Mouse (Mus musculus) stomach, embryonic 16.5 days (tissue): ENCODE results near the gene Cdh22. TPM values are rescaled to one million over a fixed set of nuclear protein-coding genes. Genes with fewer than 3 reads are reported as not detected.

ENCODE experiments used
- ATAC-seq: fragments of 200-750 bp; cut with Nextera tagmentation; 2 replicates; pipeline ENCODE4 v1.8.0; 2017; ENCODE audit warnings: moderate number of reproducible peaks, moderate TSS enrichment; ENCODE audit not compliant: insufficient read depth, low FRiP score
- H3K27ac ChIP-seq: fragments of 300-500 bp; sonication (generic); 2 replicates; pipeline ENCODE4 v1.5.1; 2014; ENCODE audit warnings: low read length
- H3K27me3 ChIP-seq: fragments of 300-500 bp; sonication (generic); 2 replicates; pipeline ENCODE4 v1.6.1; 2014; ENCODE audit warnings: low read length, control low read depth, mixed read lengths; ENCODE audit not compliant: control insufficient read depth, insufficient read depth
- H3K36me3 ChIP-seq: fragments of 300-500 bp; sonication (generic); 2 replicates; pipeline ENCODE4 v1.6.1; 2014; ENCODE audit warnings: low read length; ENCODE audit not compliant: control insufficient read depth, insufficient read depth
- H3K4me1 ChIP-seq: fragments of 300-500 bp; sonication (generic); 2 replicates; pipeline ENCODE4 v1.6.1; 2014; ENCODE audit warnings: low read length, control low read depth, mixed read lengths; ENCODE audit not compliant: control insufficient read depth, insufficient read depth
- H3K4me2 ChIP-seq: fragments of 300-500 bp; sonication (generic); 2 replicates; pipeline ENCODE4 v1.6.1; 2014; ENCODE audit warnings: low read depth, low read length, mixed read lengths
- H3K4me3 ChIP-seq: fragments of 300-500 bp; sonication (generic); replicated peaks from 2 replicates; pipeline ENCODE4 v1.5.1; 2014; ENCODE audit warnings: mild to moderate bottlenecking, low read length
- H3K9ac ChIP-seq: fragments of 300-500 bp; sonication (generic); 2 replicates; pipeline ENCODE4 v1.6.1; 2014; ENCODE audit warnings: low read length
- H3K9me3 ChIP-seq: fragments of 300-500 bp; sonication (generic); replicated peaks from 2 replicates; pipeline ENCODE4 v1.6.1; 2016; ENCODE audit warnings: low read length, control low read depth; ENCODE audit not compliant: control insufficient read depth
- WGBS: fragments of 180-500 bp; shearing (Covaris S2); extraction: QIAGEN DNeasy Blood & Tissue Kit; methylation state at CpG from one replicate; pipeline ENCODE4 v1.1.7; 2014; 5-methylcytosine and 5-hydroxymethylcytosine counted together
- polyA plus RNA-seq: library from polyadenylated mRNA; unstranded; fragments of >200 nt; fragmentation: Nextera tagmentation; extraction: Ambion mirVana; gene quantifications from 2 replicates; pipeline ENCODE4 v1.2.1, GENCODE M21; 2015

Gene Cdh22
- polyA plus RNA-seq, 1 experiment from 2014 or later, result 0.21 TPM

GRCm38 (mm10) chr2:165078605-165079004 lies 156.0 kb downstream of the Cdh22 start:
- no peak for ATAC-seq
- WGBS, result 18% methylated on average over 10 of the region's 10 CpGs
- H3K9me3 ChIP-seq, result no peaks in the 10 kb centered on the region
- H3K4me1 ChIP-seq, result no peaks in the 10 kb centered on the region
- H3K9ac ChIP-seq, result no peak overlapping the region
- no peak overlapping the region for H3K27ac ChIP-seq
- H3K36me3 ChIP-seq, result no peaks in the 10 kb centered on the region
- H3K4me3 ChIP-seq, result no peak overlapping the region
- H3K4me2 ChIP-seq, result no peak overlapping the region
- peaks cover 57% of the 10 kb centered on the region for H3K27me3 ChIP-seq

- no peaks in the 10 kb centered on the region for H3K4me1 ChIP-seq
- no peak overlapping the region for H3K4me2 ChIP-seq
- no peaks in the 10 kb centered on the region for H3K36me3 ChIP-seq
- H3K4me3 ChIP-seq, result no peak overlapping the region
- H3K27me3 ChIP-seq, result peaks cover 60% of the 10 kb centered on the region
- no peak overlapping the region for H3K9ac ChIP-seq
- 56% methylated on average over 8 of the region's 8 CpGs for WGBS
- no peak overlapping the region for H3K27ac ChIP-seq
- ATAC-seq, result no peak
- no peaks in the 10 kb centered on the region for H3K9me3 ChIP-seq
These were observed 156.6 kb downstream of the Cdh22 start for GRCm38 (mm10) chr2:165078045-165078444.

- Histone ChIP-seq H3K36me3 (no peaks in the 10 kb centered on the region), H3K4me3 (no peak overlapping the region), H3K4me2 (no peak overlapping the region), H3K9me3 (no peaks in the 10 kb centered on the region), H3K4me1 (no peaks in the 10 kb centered on the region), H3K27me3 (peaks cover 60% of the 10 kb centered on the region), H3K27ac (no peak overlapping the region), H3K9ac (no peak overlapping the region)
- ATAC-seq, result no peak
- 10% methylated on average over 9 of the region's 9 CpGs for WGBS
These were observed 157.6 kb downstream of the Cdh22 start for GRCm38 (mm10) chr2:165077055-165077454.

- Histone ChIP-seq H3K27ac (no peak overlapping the region), H3K4me2 (no peak overlapping the region), H3K9me3 (no peaks in the 10 kb centered on the region), H3K27me3 (peaks cover 56% of the 10 kb centered on the region), H3K4me3 (no peak overlapping the region), H3K9ac (no peak overlapping the region), H3K36me3 (no peaks in the 10 kb centered on the region), H3K4me1 (no peaks in the 10 kb centered on the region)
- 29% methylated on average over 2 of the region's 2 CpGs for WGBS
- ATAC-seq, result peak; percentile 39; the same call in 1 of the 2 replicates
These were observed 159.7 kb downstream of the Cdh22 start for GRCm38 (mm10) chr2:165074937-165075336.

GRCm38 (mm10) chr2:165074081-165074884 lies 160.4 kb downstream of the Cdh22 start:
- Histone ChIP-seq H3K27me3 (peaks cover 51% of the 10 kb centered on the region), H3K36me3 (no peaks in the 10 kb centered on the region), H3K27ac (no peak overlapping the region), H3K9ac (no peak overlapping the region), H3K4me2 (no peak overlapping the region), H3K4me3 (no peak overlapping the region), H3K4me1 (no peaks in the 10 kb centered on the region), H3K9me3 (no peaks in the 10 kb centered on the region)
- ATAC-seq, result 0 out of 2 replicates have a peak, but pooled peaks have one; percentile 30
- WGBS, result 38% methylated on average over 11 of the region's 11 CpGs

GRCm38 (mm10) chr2:165073381-165073781 lies 161.3 kb downstream of the Cdh22 start:
- no peak overlapping the region for H3K27ac ChIP-seq
- H3K9me3 ChIP-seq, result no peaks in the 10 kb centered on the region
- ATAC-seq, result no peak
- H3K36me3 ChIP-seq, result no peaks in the 10 kb centered on the region
- no peaks in the 10 kb centered on the region for H3K4me1 ChIP-seq
- H3K4me3 ChIP-seq, result no peak overlapping the region
- H3K27me3 ChIP-seq, result peaks cover 45% of the 10 kb centered on the region
- H3K4me2 ChIP-seq, result no peak overlapping the region
- WGBS, result 24% methylated on average over 9 of the region's 9 CpGs
- no peak overlapping the region for H3K9ac ChIP-seq

- no peak overlapping the region for H3K4me3 ChIP-seq
- H3K9me3 ChIP-seq, result no peaks in the 10 kb centered on the region
- no peak for ATAC-seq
- peaks cover 19% of the 10 kb centered on the region for H3K27me3 ChIP-seq
- no peak overlapping the region for H3K27ac ChIP-seq
- 16% methylated on average over 23 of the region's 23 CpGs for WGBS
- no peak overlapping the region for H3K9ac ChIP-seq
- peak overlapping the region; percentile 15; the same call in 1 of the 2 replicates for H3K4me2 ChIP-seq
- H3K4me1 ChIP-seq, result no peaks in the 10 kb centered on the region
- no peaks in the 10 kb centered on the region for H3K36me3 ChIP-seq
These were observed 164.4 kb downstream of the Cdh22 start for GRCm38 (mm10) chr2:165070096-165070816.

GRCm38 (mm10) chr2:165068806-165069205 lies 165.8 kb downstream of the Cdh22 start:
- no peak overlapping the region for H3K4me2 ChIP-seq
- ATAC-seq, result peak; percentile 59; the same call in 1 of the 2 replicates
- WGBS, result 48% methylated on average over 2 of the region's 2 CpGs
- H3K27ac ChIP-seq, result no peak overlapping the region
- H3K9ac ChIP-seq, result no peak overlapping the region
- no peaks in the 10 kb centered on the region for H3K36me3 ChIP-seq
- H3K4me3 ChIP-seq, result no peak overlapping the region
- H3K4me1 ChIP-seq, result no peaks in the 10 kb centered on the region
- peaks cover 9% of the 10 kb centered on the region for H3K27me3 ChIP-seq
- no peaks in the 10 kb centered on the region for H3K9me3 ChIP-seq

GRCm38 (mm10) chr2:165064489-165064888 lies 170.2 kb downstream of the Cdh22 start:
- Histone ChIP-seq H3K4me2 (no peak overlapping the region), H3K4me1 (peaks cover 3% of the 10 kb centered on the region), H3K9ac (no peak overlapping the region), H3K27me3 (no peaks in the 10 kb centered on the region), H3K27ac (no peak overlapping the region), H3K9me3 (no peaks in the 10 kb centered on the region), H3K4me3 (no peak overlapping the region), H3K36me3 (no peaks in the 10 kb centered on the region)
- 49% methylated on average over 7 of the region's 7 CpGs for WGBS
- no peak for ATAC-seq
